Mouse (Mus musculus): ENCODE data around the gene Stim1. TPM values are rescaled to one million over a fixed set of nuclear protein-coding genes. Genes with fewer than 3 reads are reported as not detected.
A peak's percentile ranks its signal among the peaks of the same experiment; 100 is the strongest.

Gene Stim1
- 2.7 and 2.9 TPM in 2 replicates for polyA plus RNA-seq (2012)

DNA sequence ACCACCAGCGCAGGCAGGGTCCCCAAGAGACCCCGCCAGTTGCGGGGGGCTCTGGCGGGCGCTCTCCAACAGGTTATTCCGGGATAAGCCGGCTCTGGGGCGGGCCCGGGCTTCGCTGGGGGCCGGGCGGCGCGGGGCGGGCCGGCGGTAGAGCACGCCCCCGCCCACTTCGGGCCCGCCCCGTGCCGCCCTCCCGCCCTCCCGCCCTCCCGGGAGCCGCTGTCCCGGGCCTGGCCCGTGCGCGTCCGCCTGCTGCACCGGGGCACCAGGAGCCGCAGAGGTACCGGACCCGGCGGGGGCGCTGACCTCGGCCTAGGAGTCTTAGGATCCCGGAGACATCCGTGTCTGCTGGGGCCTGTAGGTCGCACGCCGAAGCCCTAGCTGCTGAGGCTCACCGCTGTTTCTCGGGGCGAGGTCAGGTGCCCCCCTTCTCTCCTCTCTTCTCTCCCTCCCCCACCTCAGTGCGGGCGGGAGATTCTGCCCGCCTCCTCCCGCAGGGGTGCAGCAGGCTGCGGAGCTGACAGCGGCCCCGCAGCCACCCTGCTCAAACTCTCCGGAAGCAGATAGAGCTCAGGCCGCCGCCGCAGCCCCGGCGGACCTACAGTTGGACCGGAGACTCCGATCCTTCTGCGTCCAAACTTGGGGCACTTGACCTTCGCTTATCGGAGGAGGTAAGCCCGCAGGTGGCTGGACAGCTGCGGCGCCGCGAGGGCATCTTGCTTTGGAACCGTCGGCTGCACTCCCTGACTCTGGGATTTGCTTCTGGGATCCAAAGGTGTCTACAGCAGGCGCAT, at the start of gene Stim1:
Gene Stim1, plus strand, starts transcription at position 206 of the 794 bp plus-strand sequence.
- Histone ChIP-seq H3K4me3 (replicated peaks) (peak within 1 kb of the TSS; percentile 97), H3K4me1 (ENCODE audit: control insufficient read depth) (peaks cover 54% of the 10 kb centered on the region), H3K36me3 (ENCODE audit: control insufficient read depth) (peaks cover 14% of the 10 kb centered on the region), H3K9me3 (ENCODE audit: control insufficient read depth, low read length) (no peaks in the 10 kb centered on the region), H3K27me3 (ENCODE audit: control insufficient read depth) (no peaks in the 10 kb centered on the region)
- TF ChIP-seq GATA1 (IDR thresholded peaks at IDR 0.05; ENCODE audit: low read length) (no peak), TAL1 (IDR thresholded peaks at IDR 0.05; ENCODE audit: low read length) (no peak)

GRCm38 (mm10) chr7:102221899-102222298, 45.7 kb upstream of the Stim1 start:
- H3K4me3 ChIP-seq (replicated peaks) = no peak overlapping the region
- no peaks in the 10 kb centered on the region for H3K27me3 ChIP-seq (ENCODE audit: control insufficient read depth)
- H3K4me1 ChIP-seq (ENCODE audit: control insufficient read depth) = peaks cover 14% of the 10 kb centered on the region
- no peaks in the 10 kb centered on the region for H3K9me3 ChIP-seq (ENCODE audit: control insufficient read depth, low read length)
- TF ChIP-seq TAL1 (IDR thresholded peaks at IDR 0.05; ENCODE audit: low read length) (no peak), GATA1 (IDR thresholded peaks at IDR 0.05; ENCODE audit: low read length) (no peak)
- H3K36me3 ChIP-seq (ENCODE audit: control insufficient read depth) = no peaks in the 10 kb centered on the region; the same call in 1 of the 2 replicates

DNA sequence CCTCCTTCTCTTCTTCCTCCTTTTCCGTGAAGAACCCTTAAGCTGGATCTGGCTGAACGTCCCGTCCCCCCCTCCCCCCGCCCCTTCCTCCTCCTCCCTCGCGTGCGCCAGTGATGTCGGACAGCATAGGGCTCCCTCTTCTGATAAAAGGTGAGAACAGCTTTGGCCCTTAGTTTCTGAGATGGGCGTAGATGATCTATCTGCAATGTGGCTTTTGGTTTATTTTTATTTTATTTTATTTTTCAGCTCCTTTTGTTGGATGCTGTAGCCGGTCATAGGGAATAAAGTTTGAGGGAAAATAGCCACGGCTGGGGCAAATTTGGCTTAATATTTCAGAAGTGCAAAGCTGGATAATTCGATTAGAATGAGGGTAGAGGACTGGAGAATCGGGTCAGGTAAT, 45.3 kb upstream of the Stim1 start:
- no peak for TF ChIP-seq TAL1 (IDR thresholded peaks at IDR 0.05; ENCODE audit: low read length)
- no peak for TF ChIP-seq GATA1 (IDR thresholded peaks at IDR 0.05; ENCODE audit: low read length)
- Histone ChIP-seq H3K36me3 (ENCODE audit: control insufficient read depth) (no peaks in the 10 kb centered on the region; the same call in 1 of the 2 replicates), H3K9me3 (ENCODE audit: control insufficient read depth, low read length) (no peaks in the 10 kb centered on the region), H3K4me3 (replicated peaks) (peak overlapping the region; percentile 69), H3K4me1 (ENCODE audit: control insufficient read depth) (peaks cover 11% of the 10 kb centered on the region), H3K27me3 (ENCODE audit: control insufficient read depth) (no peaks in the 10 kb centered on the region)

DNA sequence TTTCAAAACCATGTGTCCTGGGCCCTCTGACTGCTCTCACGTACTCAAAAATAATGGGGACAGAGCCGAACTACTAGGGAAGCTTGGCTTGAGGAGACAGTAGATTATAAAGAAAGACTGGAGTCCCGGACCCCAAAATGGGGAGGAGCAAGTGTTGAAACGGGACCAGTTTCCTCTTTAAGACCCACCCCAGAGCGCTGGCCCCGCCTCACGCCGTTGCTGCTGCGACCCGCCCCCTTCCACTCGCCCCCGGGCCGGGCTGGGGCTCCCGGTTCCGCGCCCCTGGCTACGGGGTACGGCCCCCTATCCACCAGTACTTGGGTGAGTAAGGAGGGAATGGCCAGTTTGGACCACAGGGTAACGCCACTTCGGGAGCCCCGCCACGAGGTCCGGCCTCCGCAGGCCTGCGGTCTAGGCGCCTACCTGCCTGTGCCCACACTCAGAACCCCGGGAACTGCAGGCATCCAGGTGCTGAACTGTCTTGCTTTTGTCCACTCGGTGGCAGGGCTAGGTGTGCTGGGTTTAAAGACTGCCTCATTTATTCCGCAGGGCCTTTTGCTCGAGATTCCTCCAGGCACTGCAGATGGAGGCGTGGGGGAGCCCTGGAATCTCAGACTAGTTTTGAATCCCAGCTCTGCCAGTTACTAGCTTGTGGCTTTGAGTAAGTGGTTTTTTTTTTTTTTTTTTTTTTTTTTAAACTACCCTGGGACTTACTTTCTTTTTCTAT, 44.6 kb upstream of the Stim1 start:
- H3K36me3 ChIP-seq (ENCODE audit: control insufficient read depth) = no peaks in the 10 kb centered on the region; the same call in 1 of the 2 replicates
- H3K4me3 ChIP-seq (replicated peaks) = peak overlapping the region; percentile 69
- no peaks in the 10 kb centered on the region for H3K9me3 ChIP-seq (ENCODE audit: control insufficient read depth, low read length)
- no peaks in the 10 kb centered on the region for H3K27me3 ChIP-seq (ENCODE audit: control insufficient read depth)
- no peak for TF ChIP-seq TAL1 (IDR thresholded peaks at IDR 0.05; ENCODE audit: low read length)
- no peak for TF ChIP-seq GATA1 (IDR thresholded peaks at IDR 0.05; ENCODE audit: low read length)
- peaks cover 11% of the 10 kb centered on the region for H3K4me1 ChIP-seq (ENCODE audit: control insufficient read depth)

GRCm38 (mm10) chr7:102223883-102224738, 43.5 kb upstream of the Stim1 start:
- TF ChIP-seq GATA1 (IDR thresholded peaks at IDR 0.05; ENCODE audit: low read length) (no peak), TAL1 (IDR thresholded peaks at IDR 0.05; ENCODE audit: low read length) (no peak)
- H3K27me3 ChIP-seq (ENCODE audit: control insufficient read depth) = no peaks in the 10 kb centered on the region
- no peak overlapping the region for H3K4me3 ChIP-seq (replicated peaks)

DNA sequence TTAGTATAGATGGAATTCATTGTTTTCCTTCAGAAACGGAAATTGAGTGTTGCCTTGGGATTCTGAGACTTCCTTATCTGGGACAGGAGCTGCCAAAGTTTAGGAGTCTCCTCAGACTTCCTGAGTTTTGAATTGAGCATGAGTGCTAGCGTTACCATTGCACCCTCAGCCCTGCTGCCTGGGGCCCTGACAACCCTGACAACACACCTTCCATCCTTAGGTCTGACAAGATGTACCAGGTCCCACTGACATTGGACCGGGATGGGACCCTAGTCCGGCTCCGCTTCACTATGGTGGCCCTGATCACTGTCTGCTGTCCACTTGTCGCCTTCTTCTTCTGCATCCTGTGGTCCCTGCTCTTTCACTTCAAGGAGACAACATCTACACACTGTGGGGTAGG, 41.6 kb upstream of the Stim1 start:
- H3K4me1 ChIP-seq (ENCODE audit: control insufficient read depth) = peaks cover 11% of the 10 kb centered on the region
- no peaks in the 10 kb centered on the region; the same call in 1 of the 2 replicates for H3K36me3 ChIP-seq (ENCODE audit: control insufficient read depth)
- no peaks in the 10 kb centered on the region for H3K9me3 ChIP-seq (ENCODE audit: control insufficient read depth, low read length)
- no peak overlapping the region for H3K4me3 ChIP-seq (replicated peaks)
- TF ChIP-seq TAL1 (IDR thresholded peaks at IDR 0.05; ENCODE audit: low read length) (no peak), GATA1 (IDR thresholded peaks at IDR 0.05; ENCODE audit: low read length) (no peak)
- H3K27me3 ChIP-seq (ENCODE audit: control insufficient read depth) = no peaks in the 10 kb centered on the region

More at GRCm38 (mm10) chr7:102223883-102224738, 43.5 kb upstream of the Stim1 start:
- peaks cover 11% of the 10 kb centered on the region for H3K4me1 ChIP-seq (ENCODE audit: control insufficient read depth)
- H3K36me3 ChIP-seq (ENCODE audit: control insufficient read depth) = no peaks in the 10 kb centered on the region; the same call in 1 of the 2 replicates
- H3K9me3 ChIP-seq (ENCODE audit: control insufficient read depth, low read length) = no peaks in the 10 kb centered on the region

DNA sequence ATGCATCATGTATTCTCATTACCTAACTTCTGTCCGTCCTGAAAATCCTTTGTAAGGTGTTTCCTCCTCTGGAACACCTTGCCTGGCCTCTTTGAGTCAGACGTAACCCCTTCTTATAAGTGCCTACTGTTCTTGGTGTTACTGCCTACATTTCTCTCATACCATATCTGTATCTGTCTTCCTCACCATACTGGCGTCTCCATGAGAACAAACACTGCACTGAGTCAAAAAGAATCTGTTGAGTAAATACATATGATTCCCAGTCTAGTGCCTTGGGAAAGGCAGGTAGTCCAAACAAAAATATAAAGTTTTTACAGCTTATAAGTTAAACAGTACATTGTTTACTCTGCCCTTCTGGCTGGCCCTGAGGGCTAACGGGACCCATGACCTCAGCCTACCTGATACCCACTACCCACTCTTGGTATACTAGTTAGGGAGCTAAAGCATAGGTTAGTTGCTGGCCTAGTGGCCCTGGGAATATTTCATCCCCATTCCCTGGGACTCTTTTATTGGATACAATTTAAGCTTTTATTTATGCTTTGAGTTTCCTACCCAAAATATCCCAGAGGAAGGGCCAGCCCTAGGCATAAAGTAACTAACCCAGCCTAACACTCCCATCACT, 39.4 kb upstream of the Stim1 start:
- Histone ChIP-seq H3K4me3 (replicated peaks) (no peak overlapping the region), H3K27me3 (ENCODE audit: control insufficient read depth) (no peaks in the 10 kb centered on the region), H3K9me3 (ENCODE audit: control insufficient read depth, low read length) (no peaks in the 10 kb centered on the region), H3K4me1 (ENCODE audit: control insufficient read depth) (peaks cover 3% of the 10 kb centered on the region), H3K36me3 (ENCODE audit: control insufficient read depth) (no peaks in the 10 kb centered on the region; the same call in 1 of the 2 replicates)
- TF ChIP-seq GATA1 (IDR thresholded peaks at IDR 0.05; ENCODE audit: low read length) = no peak
- TF ChIP-seq TAL1 (IDR thresholded peaks at IDR 0.05; ENCODE audit: low read length) = no peak

DNA sequence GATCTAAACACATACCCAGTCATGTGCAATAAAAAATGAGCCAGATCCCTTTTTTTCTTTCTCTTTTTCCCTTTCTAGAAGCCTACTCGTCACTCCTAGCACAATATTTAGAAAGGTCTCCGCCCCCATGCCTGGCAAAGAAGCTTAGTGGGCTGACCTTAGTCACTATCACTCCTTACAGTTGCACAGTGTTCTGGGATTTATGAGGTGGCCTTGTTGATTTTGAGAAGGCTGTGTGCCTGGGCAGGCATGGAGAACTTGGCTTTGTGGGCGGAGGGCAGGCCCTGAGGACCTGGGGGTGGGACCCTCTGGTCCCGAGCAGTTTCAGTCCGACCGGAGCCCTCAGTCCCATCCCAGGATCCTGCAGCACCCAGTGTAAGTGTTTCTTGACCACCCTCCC, 37.8 kb upstream of the Stim1 start:
- no peaks in the 10 kb centered on the region for H3K9me3 ChIP-seq (ENCODE audit: control insufficient read depth, low read length)
- no peaks in the 10 kb centered on the region for H3K27me3 ChIP-seq (ENCODE audit: control insufficient read depth)
- no peak overlapping the region for H3K4me3 ChIP-seq (replicated peaks)
- no peaks in the 10 kb centered on the region; the same call in 1 of the 2 replicates for H3K36me3 ChIP-seq (ENCODE audit: control insufficient read depth)
- TF ChIP-seq GATA1 (IDR thresholded peaks at IDR 0.05; ENCODE audit: low read length) (no peak), TAL1 (IDR thresholded peaks at IDR 0.05; ENCODE audit: low read length) (no peak)
- H3K4me1 ChIP-seq (ENCODE audit: control insufficient read depth) = peaks cover 2% of the 10 kb centered on the region; the same call in 1 of the 2 replicates

Data from erythroblast, embryonic 14.5 days (primary cell).